Mouse (Mus musculus): ENCODE measurements around the gene Nat9.

DNA sequence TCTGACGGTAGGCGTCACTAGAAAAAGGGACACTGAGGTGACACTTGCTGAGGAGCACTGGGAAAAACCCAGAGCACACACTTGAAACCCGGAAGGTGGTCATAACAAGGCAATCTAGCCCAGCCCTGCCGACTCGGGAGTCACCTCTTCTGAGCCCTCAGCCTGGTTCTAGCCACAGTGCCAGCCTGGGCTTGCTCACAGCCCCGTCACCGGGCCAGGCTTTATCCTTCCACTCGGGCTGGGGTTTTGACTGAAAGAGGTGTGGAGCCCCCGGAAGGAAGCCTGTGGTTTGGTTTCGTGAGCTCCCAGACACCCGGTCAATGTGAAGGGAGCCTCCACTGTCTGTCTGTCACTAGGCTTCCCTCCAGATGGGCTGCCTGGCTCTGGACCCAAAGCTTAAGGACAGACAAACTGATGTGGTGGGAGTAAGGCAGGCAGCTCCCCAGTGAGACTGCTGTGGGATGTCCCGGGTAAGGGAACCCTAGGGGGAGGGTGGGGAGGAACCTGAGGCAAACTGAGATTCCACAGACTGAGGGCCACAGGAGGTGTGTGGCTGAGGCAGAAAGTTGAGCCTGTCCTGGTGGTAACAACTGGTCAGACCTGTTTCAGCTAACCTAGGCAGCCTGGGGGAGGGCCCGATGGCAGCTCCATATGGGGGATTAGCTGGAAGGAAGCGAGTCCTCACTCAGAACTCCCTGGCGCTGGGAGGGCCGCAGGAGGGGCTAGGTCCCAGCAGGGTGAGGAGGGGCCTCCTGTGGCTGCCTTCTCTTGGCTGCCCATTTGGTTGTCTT is 13.9 kb downstream of the Nat9 start:
- TF ChIP-seq GATA1 (IDR thresholded peaks at IDR 0.05; ENCODE audit: low read length): no peak
- no peak for TF ChIP-seq TAL1 (IDR thresholded peaks at IDR 0.05; ENCODE audit: low read length)
